Mouse (Mus musculus) liver (tissue): Measurements from ENCODE around the gene Ly6g6f.
"Not testable (repeated sequence)": the region's sequence is repeated elsewhere in the genome, so short reads cannot be mapped to it uniquely, and the experiment has no call there.

ENCODE experiments used
- DNase-seq: peaks from one replicate; pipeline ENCODE4 v3.0.0-alpha.2; 2020; ENCODE audit warnings: mixed read lengths

The Ly6g6f gene

GRCm38 (mm10) chr17:35085208-35085865 is at the start of gene Ly6g6f:
TSS of gene Ly6g6f (minus strand) at chr17:35085610.
- DNase-seq: no peak

GRCm38 (mm10) chr17:35134801-35135590 is 49.6 kb upstream of the Ly6g6f start, which contains the start of gene Bag6:
TSS of gene Bag6 (plus strand) at chr17:35135178.
- peak; percentile 93 for DNase-seq

GRCm38 (mm10) chr17:35133517-35133916 is 48.1 kb upstream of the Ly6g6f start:
- no peak for DNase-seq

DNA sequence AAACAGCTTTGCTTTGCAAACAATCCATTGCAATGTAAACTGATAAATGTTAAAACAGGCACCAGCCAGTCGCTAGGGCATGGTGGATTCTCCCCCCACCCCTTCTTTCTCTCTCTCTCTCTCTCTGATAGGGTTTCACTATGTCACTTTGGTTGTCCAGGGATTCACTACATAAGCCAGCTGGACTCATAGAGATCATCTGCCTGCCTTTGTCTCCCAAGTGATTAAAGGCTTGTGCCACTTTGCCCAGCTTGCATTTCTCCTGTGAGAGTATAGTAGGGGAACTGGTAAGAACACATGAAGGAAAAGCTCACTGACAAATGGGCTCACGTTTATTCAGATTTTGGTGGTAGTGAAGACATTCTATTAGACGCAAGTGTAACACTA is 46.8 kb upstream of the Ly6g6f start:
- DNase-seq: no peak

- DNase-seq: peak; percentile 43
These were observed 46.2 kb upstream of the Ly6g6f start, which contains the start of gene Apom for GRCm38 (mm10) chr17:35131500-35132173. TSS of gene Apom (minus strand) at chr17:35132050.

DNA sequence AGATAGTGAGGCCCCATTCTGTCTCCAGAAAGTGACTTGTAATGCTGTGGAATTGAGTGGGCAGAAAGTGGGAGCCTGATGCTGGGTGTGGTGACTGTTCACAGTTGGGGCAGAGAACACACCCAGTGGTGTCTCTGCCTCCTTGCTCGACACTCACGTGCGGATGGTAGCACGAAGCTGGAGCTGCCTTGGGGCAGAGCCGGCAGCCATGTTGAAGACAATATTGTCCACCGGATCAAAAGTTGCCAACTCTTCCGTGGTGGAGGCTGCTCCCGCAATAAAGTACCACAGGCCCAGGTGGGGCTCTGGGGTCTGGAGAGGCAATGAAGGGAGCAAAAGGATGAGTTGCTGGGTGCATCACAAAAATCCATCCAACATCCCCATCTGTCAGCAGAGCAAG is 45.6 kb upstream of the Ly6g6f start:
- DNase-seq: no peak

- DNase-seq: no peak
These were observed 43.6 kb upstream of the Ly6g6f start for GRCm38 (mm10) chr17:35128996-35129395.

GRCm38 (mm10) chr17:35127017-35127416 is 41.6 kb upstream of the Ly6g6f start:
- no peak for DNase-seq

DNA sequence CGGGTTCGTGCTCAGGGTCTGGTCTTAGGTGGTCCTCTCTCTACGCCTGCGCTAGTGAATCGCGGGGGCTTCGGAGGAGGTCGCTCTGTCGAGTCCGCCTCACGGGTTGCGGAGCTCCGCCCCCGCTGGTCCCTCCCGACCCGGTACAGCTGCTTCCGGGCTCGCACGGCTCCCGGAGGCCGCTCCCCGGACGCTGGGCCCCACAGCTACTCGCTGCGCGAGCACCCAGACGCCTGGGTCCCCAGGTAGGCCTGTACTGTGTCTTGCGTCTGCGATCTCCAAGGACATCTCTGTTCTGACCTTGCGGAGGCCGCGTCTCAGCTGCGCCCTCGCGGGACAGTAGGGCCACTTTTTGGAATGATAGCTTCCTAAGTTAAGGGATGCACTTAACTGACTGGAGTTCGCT is 40.8 kb upstream of the Ly6g6f start, which contains the start of gene D17H6S53E:
Gene D17H6S53E, plus strand, starts transcription at position 168 of the 406 bp plus-strand sequence.
- peak; percentile 89 for DNase-seq

DNA sequence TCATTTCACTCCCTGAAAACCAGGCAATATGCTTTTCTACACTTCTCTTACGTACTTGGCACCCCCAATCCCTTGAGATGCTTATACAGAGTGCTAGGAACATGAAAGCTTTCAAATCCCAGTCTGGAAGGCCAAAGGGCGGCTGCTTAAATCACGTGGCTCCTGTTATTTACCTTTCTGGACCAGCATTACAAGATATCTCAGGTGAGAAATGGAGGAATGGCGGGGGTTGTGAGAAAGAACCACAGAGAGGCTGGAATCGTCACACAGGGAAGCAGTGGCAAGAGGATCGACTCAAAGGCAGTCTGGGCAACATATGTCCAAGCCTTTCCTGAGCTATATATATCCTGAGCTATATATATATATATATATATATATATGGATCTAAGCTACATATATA is 40.2 kb upstream of the Ly6g6f start:
- DNase-seq: no peak

- no peak for DNase-seq
These were observed 39.7 kb upstream of the Ly6g6f start for GRCm38 (mm10) chr17:35125081-35125480.

DNA sequence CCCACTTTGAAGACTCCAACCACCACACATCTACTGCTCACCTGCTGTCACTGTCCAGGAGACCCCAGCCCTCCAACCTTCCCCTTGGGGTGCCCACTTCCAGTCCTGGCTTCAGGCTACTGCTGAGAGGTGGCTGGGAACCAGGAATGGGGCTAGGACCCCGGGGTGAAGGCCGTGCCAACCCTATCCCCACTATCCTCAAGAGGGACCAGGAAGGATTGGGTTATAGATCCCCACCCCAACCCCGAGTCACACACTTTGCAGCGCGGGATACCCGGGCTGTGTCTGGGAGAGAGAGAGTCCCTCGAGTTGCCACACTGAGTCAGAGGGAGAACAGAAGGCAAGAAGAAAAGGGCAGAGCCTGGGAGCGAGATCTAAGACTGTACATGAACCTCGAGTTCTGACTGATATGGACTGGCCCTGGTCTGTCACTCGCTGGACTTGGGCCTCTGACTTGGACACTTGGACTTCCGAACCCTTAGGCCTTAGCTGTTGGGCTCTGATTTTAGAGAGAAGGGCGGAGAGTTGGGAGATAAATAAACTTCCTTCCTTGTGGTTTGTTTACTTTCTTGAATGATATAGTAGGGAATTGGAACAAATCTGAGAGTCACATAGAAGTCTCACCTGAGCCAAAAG is 39.0 kb upstream of the Ly6g6f start:
- DNase-seq: not testable (repeated sequence)

GRCm38 (mm10) chr17:35123287-35123686 is 37.9 kb upstream of the Ly6g6f start:
- not testable (repeated sequence) for DNase-seq

DNA sequence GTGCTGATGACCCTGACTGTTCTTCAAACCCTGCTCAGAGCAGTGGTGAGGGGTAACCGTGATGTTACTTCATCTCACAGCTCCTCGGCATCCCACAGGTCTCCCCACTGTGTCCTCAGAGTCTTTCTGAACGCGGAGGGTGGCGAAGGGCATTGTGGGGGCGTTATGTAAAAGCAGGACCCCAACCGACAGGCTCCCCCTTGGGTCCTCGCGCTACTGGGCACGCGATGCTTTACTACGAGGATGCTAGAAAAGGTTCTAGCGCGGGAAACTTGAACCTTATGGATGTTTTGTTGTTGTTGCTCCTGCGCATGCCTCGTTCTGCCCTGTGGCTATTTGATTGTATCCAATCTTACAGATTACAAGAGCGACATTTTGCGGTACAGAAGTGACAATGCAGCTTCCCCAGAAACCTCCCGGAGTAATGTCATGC is 36.5 kb upstream of the Ly6g6f start, which contains the start of gene Csnk2b:
Gene Csnk2b, minus strand, starts transcription at position 183 of the 433 bp plus-strand sequence.
- peak; percentile 44 for DNase-seq

GRCm38 (mm10) chr17:35121143-35121799 is 35.9 kb upstream of the Ly6g6f start, which contains the start of gene Gpank1:
TSS of gene Gpank1 (plus strand) at chr17:35121455.
- DNase-seq: peak; percentile 96

GRCm38 (mm10) chr17:35120745-35121142 is 35.3 kb upstream of the Ly6g6f start:
- no peak for DNase-seq

- peak; percentile 49 for DNase-seq
These were observed 29.9 kb upstream of the Ly6g6f start, which contains the start of gene Ly6g5b for GRCm38 (mm10) chr17:35115046-35116019. TSS of gene Ly6g5b (minus strand) at chr17:35115428.

DNA sequence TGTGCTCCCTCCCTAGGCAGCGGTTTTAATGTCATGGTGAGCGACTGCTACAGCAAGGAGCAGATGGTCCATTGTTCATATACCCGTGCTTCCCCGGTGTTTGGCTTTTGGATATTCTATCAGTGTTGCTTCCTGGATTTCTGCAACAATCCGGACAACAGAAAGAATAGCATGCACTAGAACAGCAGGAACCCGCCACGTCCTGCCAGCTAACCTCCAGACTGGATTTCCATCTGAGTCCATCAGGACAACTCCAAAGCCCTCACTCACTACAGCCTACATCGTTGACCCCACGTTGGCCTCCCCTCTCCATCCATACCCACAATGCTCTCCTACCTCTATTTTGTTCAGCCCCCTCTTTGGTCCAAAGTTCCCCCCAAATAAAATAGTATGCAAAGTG is 26.4 kb upstream of the Ly6g6f start:
- no peak for DNase-seq

DNA sequence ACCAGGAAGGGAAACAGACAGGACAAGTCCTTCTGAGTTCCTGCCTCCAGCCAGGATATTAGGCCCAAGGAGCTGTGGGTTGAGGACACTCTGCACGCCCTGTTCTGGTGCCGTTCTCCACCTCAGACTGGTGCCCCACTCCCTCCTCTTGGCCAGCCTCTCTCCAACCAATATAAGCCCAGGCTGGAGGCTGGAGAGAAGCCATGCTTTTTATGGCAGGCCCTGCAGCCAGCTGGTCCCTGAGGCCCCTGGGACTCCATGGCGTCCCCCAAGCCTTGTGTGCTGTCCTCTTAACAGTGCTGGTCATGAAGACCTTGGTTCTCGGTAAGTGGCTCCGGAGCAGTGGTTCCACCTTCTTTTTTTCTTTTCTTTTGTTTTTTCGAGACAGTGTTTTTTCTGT is 22.7 kb upstream of the Ly6g6f start, which contains the start of gene Ly6g5c:
Gene Ly6g5c, plus strand, starts transcription at position 183 of the 400 bp plus-strand sequence.
- no peak for DNase-seq

GRCm38 (mm10) chr17:35106522-35106921 is 21.1 kb upstream of the Ly6g6f start:
- DNase-seq: no peak
